Mouse (Mus musculus): ENCODE measurements at regions not wholly inside any gene's neighbourhood (a gene's known extent, or its start where the extent isn't known, plus 50 kb on each side); places are given as distances from the start of the nearest gene placed in this dataset.
"Not testable (repeated sequence)": the region's sequence is repeated elsewhere in the genome, so short reads cannot be mapped to it uniquely, and the experiment has no call there.

- peak; percentile 49; the same call in 1 of the 2 replicates for TF ChIP-seq CTCF (IDR thresholded peaks at IDR 0.05; ENCODE audit: borderline replicate concordance, extremely low read depth, insufficient read depth, insufficient read length)
- not testable (repeated sequence) for TF ChIP-seq POLR2A (IDR thresholded peaks at IDR 0.05; ENCODE audit: borderline replicate concordance, extremely low read depth, insufficient read depth, insufficient read length, poor library complexity, severe bottlenecking)
These were observed 144.1 kb upstream of the Olfr1324 start for GRCm38 (mm10) chrX:50572191-50573095.
